Mouse (Mus musculus) stomach, embryonic 16.5 days (tissue): Measurements from ENCODE around the gene Olfr187. TPM values are rescaled to one million over a fixed set of nuclear protein-coding genes. Genes with fewer than 3 reads are reported as not detected.

Experiments
- ATAC-seq: fragments of 200-750 bp; cut with Nextera tagmentation; 2 replicates; pipeline ENCODE4 v1.8.0; 2017; ENCODE audit warnings: moderate number of reproducible peaks, moderate TSS enrichment; ENCODE audit not compliant: insufficient read depth, low FRiP score
- H3K27ac ChIP-seq: fragments of 300-500 bp; sonication (generic); 2 replicates; pipeline ENCODE4 v1.5.1; 2014; ENCODE audit warnings: low read length
- H3K27me3 ChIP-seq: fragments of 300-500 bp; sonication (generic); 2 replicates; pipeline ENCODE4 v1.6.1; 2014; ENCODE audit warnings: low read length, control low read depth, mixed read lengths; ENCODE audit not compliant: control insufficient read depth, insufficient read depth
- H3K36me3 ChIP-seq: fragments of 300-500 bp; sonication (generic); 2 replicates; pipeline ENCODE4 v1.6.1; 2014; ENCODE audit warnings: low read length; ENCODE audit not compliant: control insufficient read depth, insufficient read depth
- H3K4me1 ChIP-seq: fragments of 300-500 bp; sonication (generic); 2 replicates; pipeline ENCODE4 v1.6.1; 2014; ENCODE audit warnings: low read length, control low read depth, mixed read lengths; ENCODE audit not compliant: control insufficient read depth, insufficient read depth
- H3K4me2 ChIP-seq: fragments of 300-500 bp; sonication (generic); 2 replicates; pipeline ENCODE4 v1.6.1; 2014; ENCODE audit warnings: low read depth, low read length, mixed read lengths
- H3K4me3 ChIP-seq: fragments of 300-500 bp; sonication (generic); replicated peaks from 2 replicates; pipeline ENCODE4 v1.5.1; 2014; ENCODE audit warnings: mild to moderate bottlenecking, low read length
- H3K9ac ChIP-seq: fragments of 300-500 bp; sonication (generic); 2 replicates; pipeline ENCODE4 v1.6.1; 2014; ENCODE audit warnings: low read length
- H3K9me3 ChIP-seq: fragments of 300-500 bp; sonication (generic); replicated peaks from 2 replicates; pipeline ENCODE4 v1.6.1; 2016; ENCODE audit warnings: low read length, control low read depth; ENCODE audit not compliant: control insufficient read depth
- WGBS: fragments of 180-500 bp; shearing (Covaris S2); extraction: QIAGEN DNeasy Blood & Tissue Kit; methylation state at CpG from one replicate; pipeline ENCODE4 v1.1.7; 2014; 5-methylcytosine and 5-hydroxymethylcytosine counted together
- polyA plus RNA-seq: library from polyadenylated mRNA; unstranded; fragments of >200 nt; fragmentation: Nextera tagmentation; extraction: Ambion mirVana; gene quantifications from 2 replicates; pipeline ENCODE4 v1.2.1, GENCODE M21; 2015

The Olfr187 gene
- polyA plus RNA-seq, 1 experiment from 2014 or later, result not detected

- Histone ChIP-seq H3K4me1 (no peaks in the 10 kb centered on the region), H3K9ac (no peak within 1 kb of the TSS), H3K9me3 (no peaks in the 10 kb centered on the region), H3K27me3 (no peaks in the 10 kb centered on the region), H3K4me2 (no peak within 1 kb of the TSS), H3K4me3 (no peak within 1 kb of the TSS), H3K36me3 (no peaks in the 10 kb centered on the region), H3K27ac (no peak within 1 kb of the TSS)
- ATAC-seq, result no peak
- WGBS, result 83% methylated on average over 4 of the region's 4 CpGs
These were observed 9.4 kb downstream of the Olfr187 start, which contains the start of gene Olfr186 for GRCm38 (mm10) chr16:59030191-59030590. TSS of gene Olfr186 (minus strand) at chr16:59030291.

GRCm38 (mm10) chr16:59013357-59014018 is 26.1 kb downstream of the Olfr187 start:
- H3K4me2 ChIP-seq, result no peak overlapping the region
- WGBS, result 59% methylated on average over 2 of the region's 2 CpGs
- H3K27me3 ChIP-seq, result no peaks in the 10 kb centered on the region
- H3K27ac ChIP-seq, result no peak overlapping the region
- ATAC-seq, result no peak
- H3K4me1 ChIP-seq, result no peaks in the 10 kb centered on the region
- H3K36me3 ChIP-seq, result no peaks in the 10 kb centered on the region
- no peak overlapping the region for H3K4me3 ChIP-seq
- H3K9me3 ChIP-seq, result no peaks in the 10 kb centered on the region
- no peak overlapping the region for H3K9ac ChIP-seq

GRCm38 (mm10) chr16:59007146-59007545 is 32.4 kb downstream of the Olfr187 start:
- Histone ChIP-seq H3K4me2 (no peak overlapping the region), H3K4me3 (no peak overlapping the region), H3K4me1 (no peaks in the 10 kb centered on the region), H3K27me3 (no peaks in the 10 kb centered on the region), H3K36me3 (no peaks in the 10 kb centered on the region), H3K9me3 (no peaks in the 10 kb centered on the region), H3K27ac (no peak overlapping the region), H3K9ac (no peak overlapping the region)
- no peak for ATAC-seq

GRCm38 (mm10) chr16:58995057-58995456 is 44.5 kb downstream of the Olfr187 start, which contains the start of gene Olfr183:
TSS of gene Olfr183 (plus strand) at chr16:58995357.
- no peaks in the 10 kb centered on the region for H3K27me3 ChIP-seq
- H3K4me3 ChIP-seq, result no peak within 1 kb of the TSS
- 65% methylated on average over 2 of the region's 2 CpGs for WGBS
- no peak within 1 kb of the TSS for H3K4me2 ChIP-seq
- no peak for ATAC-seq
- H3K9me3 ChIP-seq, result no peaks in the 10 kb centered on the region
- no peak within 1 kb of the TSS for H3K27ac ChIP-seq
- H3K9ac ChIP-seq, result no peak within 1 kb of the TSS
- H3K36me3 ChIP-seq, result no peaks in the 10 kb centered on the region
- H3K4me1 ChIP-seq, result no peaks in the 10 kb centered on the region

Other genes with a start within 250 kb of the Olfr187 start
- gene Olfr173, start 239.5 kb downstream of the Olfr187 start, polyA plus RNA-seq, result not detected in 2 replicates
- not detected in 2 replicates for gene Olfr175-ps1, start 213.0 kb downstream of the Olfr187 start, polyA plus RNA-seq
- not detected in 2 replicates for gene Olfr177, start 165.0 kb downstream of the Olfr187 start, polyA plus RNA-seq
- gene Olfr178, start 147.7 kb downstream of the Olfr187 start, polyA plus RNA-seq, result not detected in 2 replicates
- gene Olfr181, start 111.0 kb downstream of the Olfr187 start, polyA plus RNA-seq, result not detected in 2 replicates
- gene Olfr180, start 110.4 kb downstream of the Olfr187 start, polyA plus RNA-seq, result not detected in 2 replicates
- gene Olfr183, start 44.4 kb downstream of the Olfr187 start, polyA plus RNA-seq, result not detected in 2 replicates
- 0.21 TPM in 1 of 2 replicates, not detected in the other for gene Olfr186, start 9.5 kb downstream of the Olfr187 start, polyA plus RNA-seq
- gene Olfr190, start 38.2 kb upstream of the Olfr187 start, polyA plus RNA-seq, result not detected in 2 replicates
- gene Olfr191, start 50.1 kb upstream of the Olfr187 start, polyA plus RNA-seq, result not detected in 2 replicates
- not detected in 2 replicates for gene Olfr193, start 72.1 kb upstream of the Olfr187 start, polyA plus RNA-seq
- gene Olfr194, start 81.3 kb upstream of the Olfr187 start, polyA plus RNA-seq, result not detected in 2 replicates
- gene Olfr195, start 107.3 kb upstream of the Olfr187 start, polyA plus RNA-seq, result not detected in 2 replicates
- gene Olfr196, start 130.7 kb upstream of the Olfr187 start, polyA plus RNA-seq, result not detected in 2 replicates
- not detected in 2 replicates for gene Olfr198, start 163.8 kb upstream of the Olfr187 start, polyA plus RNA-seq
- gene Olfr199, start 180.0 kb upstream of the Olfr187 start, polyA plus RNA-seq, result not detected in 2 replicates
- not detected in 2 replicates for gene Olfr201, start 232.9 kb upstream of the Olfr187 start, polyA plus RNA-seq
- not detected in 2 replicates for gene Olfr202, start 247.0 kb upstream of the Olfr187 start, polyA plus RNA-seq